Mouse (Mus musculus): ENCODE results near the gene Olfr1342. TPM values are rescaled to one million over a fixed set of nuclear protein-coding genes. Genes with fewer than 3 reads are reported as not detected.
A peak's percentile ranks its signal among the peaks of the same experiment; 100 is the strongest.

Gene Olfr1342
- polyA plus RNA-seq, 1 experiment from 2014 or later: not detected

DNA sequence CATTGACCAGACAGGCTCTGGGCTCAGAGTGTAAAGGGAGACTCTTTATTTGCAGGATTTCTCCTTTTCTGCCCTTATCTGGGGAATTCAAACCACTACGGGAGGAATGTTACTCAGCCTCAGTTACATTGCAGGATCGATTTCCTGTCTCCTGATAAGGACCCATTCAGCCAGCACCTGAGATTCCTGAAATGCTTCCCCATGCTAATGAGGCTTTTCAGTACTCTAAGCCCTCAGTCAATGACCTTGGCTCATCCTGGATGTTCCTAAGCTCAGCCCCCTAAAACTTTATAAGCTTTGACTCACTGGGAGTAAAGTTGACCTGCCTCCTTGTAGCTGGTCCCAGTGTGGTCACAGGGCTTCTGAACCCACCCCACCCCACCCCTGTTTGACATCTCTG, 5.5 kb downstream of the Olfr1342 start:
- Histone ChIP-seq H3K4me1 (replicated peaks) (peaks cover under 1% of the 10 kb centered on the region), H3K27me3 (no peaks in the 10 kb centered on the region), H3K9me3 (no peaks in the 10 kb centered on the region), H3K9ac (replicated peaks) (no peak overlapping the region), H3K27ac (no peak overlapping the region), H3K4me2 (no peak overlapping the region), H3K36me3 (no peaks in the 10 kb centered on the region), H3K4me3 (replicated peaks) (no peak overlapping the region)
- WGBS: 54% methylated on average over 2 of the region's 2 CpGs
- no peak for ATAC-seq (ENCODE audit: insufficient number of reproducible peaks, insufficient read depth, low FRiP score, low TSS enrichment, low read depth)

GRCm38 (mm10) chr4:118658652-118659051, 33.9 kb downstream of the Olfr1342 start, which contains the start of gene Olfr62:
Gene Olfr62 (plus strand): TSS chr4:118658952.
- Histone ChIP-seq H3K9ac (replicated peaks) (no peak within 1 kb of the TSS), H3K4me1 (replicated peaks) (no peaks in the 10 kb centered on the region), H3K4me2 (no peak within 1 kb of the TSS), H3K27me3 (peaks cover 6% of the 10 kb centered on the region; the same call in 1 of the 2 replicates), H3K9me3 (no peaks in the 10 kb centered on the region), H3K36me3 (no peaks in the 10 kb centered on the region), H3K4me3 (replicated peaks) (no peak within 1 kb of the TSS), H3K27ac (no peak within 1 kb of the TSS)
- no peak for ATAC-seq (ENCODE audit: insufficient number of reproducible peaks, insufficient read depth, low FRiP score, low TSS enrichment, low read depth)

DNA sequence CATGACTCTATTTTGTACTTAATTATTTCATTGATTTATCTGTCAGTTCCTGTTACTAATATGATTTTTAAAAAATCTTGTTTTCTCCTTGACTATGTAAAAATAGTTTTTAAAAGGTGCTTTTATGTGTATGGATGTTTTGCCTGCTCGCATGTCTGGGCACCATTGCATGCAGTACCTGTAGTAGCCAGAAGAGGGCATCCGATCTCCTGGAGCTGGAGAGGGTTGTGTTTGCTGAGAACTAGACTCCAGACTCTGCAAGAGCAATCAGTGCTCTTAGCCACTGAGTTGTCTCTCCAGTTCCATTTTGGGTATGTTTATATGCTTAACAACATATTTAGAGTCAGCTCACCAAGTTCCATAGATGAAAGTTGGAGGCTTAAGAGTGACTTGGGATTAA, 47.3 kb downstream of the Olfr1342 start:
- Histone ChIP-seq H3K9ac (replicated peaks) (no peak overlapping the region), H3K27ac (no peak overlapping the region), H3K36me3 (no peaks in the 10 kb centered on the region), H3K9me3 (no peaks in the 10 kb centered on the region), H3K4me2 (no peak overlapping the region), H3K4me3 (replicated peaks) (no peak overlapping the region), H3K4me1 (replicated peaks) (peaks cover 14% of the 10 kb centered on the region), H3K27me3 (no peaks in the 10 kb centered on the region; the same call in 1 of the 2 replicates)
- ATAC-seq (ENCODE audit: insufficient number of reproducible peaks, insufficient read depth, low FRiP score, low TSS enrichment, low read depth): no peak
- WGBS: 10% methylated on average over 2 of the region's 2 CpGs

DNA sequence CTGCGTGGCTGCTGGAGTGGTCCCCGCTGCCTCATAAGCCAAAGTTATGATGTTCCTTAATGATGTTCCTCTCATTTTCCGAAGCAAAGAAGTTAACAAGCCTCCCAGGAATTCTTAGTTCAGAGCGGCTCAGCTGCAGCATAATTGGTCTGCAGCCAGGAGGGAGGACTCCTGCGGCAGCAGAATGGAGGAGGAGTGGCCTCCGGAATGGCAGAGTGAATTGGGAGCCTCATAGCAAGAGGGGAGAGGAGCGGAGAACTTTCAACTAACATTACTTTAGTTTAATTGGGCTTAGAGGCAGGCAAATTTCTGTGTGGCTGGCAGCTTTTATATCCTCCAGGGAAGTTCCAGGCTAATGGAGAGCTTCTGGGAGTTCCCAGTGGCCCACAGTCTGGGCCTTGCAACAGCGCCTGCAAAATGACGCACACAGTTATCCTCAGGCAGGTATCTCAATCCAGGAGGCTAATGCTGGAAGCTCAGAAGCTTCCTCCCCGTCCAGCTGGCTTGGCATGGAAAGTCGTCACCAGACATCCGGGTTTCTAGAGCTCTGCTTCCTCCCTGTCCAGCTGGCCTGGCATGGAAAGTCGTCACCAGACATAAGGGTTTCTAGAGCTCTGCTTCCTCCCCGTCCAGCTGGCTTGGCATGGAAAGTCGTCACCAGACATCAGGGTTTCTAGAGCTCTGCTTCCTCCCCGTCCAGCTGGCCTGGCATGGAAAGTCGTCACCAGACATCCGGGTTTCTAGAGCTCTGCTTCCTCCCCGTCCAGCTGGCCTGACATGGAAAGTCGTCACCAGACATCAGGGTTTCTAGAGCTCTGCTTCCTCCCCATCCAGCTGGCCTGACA, 50.0 kb downstream of the Olfr1342 start:
- peak; percentile 61; the same call in 1 of the 2 replicates for ATAC-seq (ENCODE audit: insufficient number of reproducible peaks, insufficient read depth, low FRiP score, low TSS enrichment, low read depth)
- Histone ChIP-seq H3K4me2 (peak overlapping the region; percentile 33), H3K9ac (replicated peaks) (no peak overlapping the region), H3K27ac (peak overlapping the region; percentile 72), H3K27me3 (no peaks in the 10 kb centered on the region; the same call in 1 of the 2 replicates), H3K36me3 (no peaks in the 10 kb centered on the region), H3K4me3 (replicated peaks) (no peak overlapping the region), H3K9me3 (no peaks in the 10 kb centered on the region), H3K4me1 (replicated peaks) (peaks cover 14% of the 10 kb centered on the region)
- 33% methylated on average over 20 of the region's 20 CpGs for WGBS

Other genes with a start within 250 kb of the Olfr1342 start
- gene Mpl, start 235.2 kb downstream of the Olfr1342 start, polyA plus RNA-seq (2016; fragmentation: Nextera tagmentation; extraction: Ambion mirVana): 0.64 TPM in 2 replicates
- 16.6 and 18.4 TPM in 2 replicates for gene Tie1, start 202.7 kb downstream of the Olfr1342 start, polyA plus RNA-seq (2016; fragmentation: Nextera tagmentation; extraction: Ambion mirVana)
- gene 2610528J11Rik, start 165.8 kb downstream of the Olfr1342 start, polyA plus RNA-seq (2016; fragmentation: Nextera tagmentation; extraction: Ambion mirVana): 0.73 and 1.6 TPM in 2 replicates
- 0.58 and 1.2 TPM in 2 replicates for gene Tmem125, start 148.7 kb downstream of the Olfr1342 start, polyA plus RNA-seq (2016; fragmentation: Nextera tagmentation; extraction: Ambion mirVana)
- gene Cfap57, start 72.0 kb downstream of the Olfr1342 start, polyA plus RNA-seq (2016; fragmentation: Nextera tagmentation; extraction: Ambion mirVana): 0.23 and 0.45 TPM in 2 replicates
- gene Ebna1bp2, start 72.0 kb downstream of the Olfr1342 start, polyA plus RNA-seq (2016; fragmentation: Nextera tagmentation; extraction: Ambion mirVana): 158 and 159 TPM in 2 replicates
- not detected in 2 replicates for gene Olfr62, start 33.8 kb downstream of the Olfr1342 start, polyA plus RNA-seq (2016; fragmentation: Nextera tagmentation; extraction: Ambion mirVana)
- not detected in 2 replicates for gene Olfr1341, start 10.8 kb upstream of the Olfr1342 start, polyA plus RNA-seq (2016; fragmentation: Nextera tagmentation; extraction: Ambion mirVana)
- not detected in 2 replicates for gene Olfr1340, start 27.4 kb upstream of the Olfr1342 start, polyA plus RNA-seq (2016; fragmentation: Nextera tagmentation; extraction: Ambion mirVana)
- not detected in 2 replicates for gene Olfr1339, start 39.4 kb upstream of the Olfr1342 start, polyA plus RNA-seq (2016; fragmentation: Nextera tagmentation; extraction: Ambion mirVana)
- gene Olfr1338, start 66.0 kb upstream of the Olfr1342 start, polyA plus RNA-seq (2016; fragmentation: Nextera tagmentation; extraction: Ambion mirVana): not detected in 2 replicates
- not detected in 2 replicates for gene Olfr1337, start 89.8 kb upstream of the Olfr1342 start, polyA plus RNA-seq (2016; fragmentation: Nextera tagmentation; extraction: Ambion mirVana)
- not detected in 2 replicates for gene Olfr1335, start 117.2 kb upstream of the Olfr1342 start, polyA plus RNA-seq (2016; fragmentation: Nextera tagmentation; extraction: Ambion mirVana)
- gene Olfr1333, start 143.5 kb upstream of the Olfr1342 start, polyA plus RNA-seq (2016; fragmentation: Nextera tagmentation; extraction: Ambion mirVana): not detected in 2 replicates
- gene Olfr1331, start 171.9 kb upstream of the Olfr1342 start, polyA plus RNA-seq (2016; fragmentation: Nextera tagmentation; extraction: Ambion mirVana): not detected in 2 replicates
- gene Olfr1330, start 195.8 kb upstream of the Olfr1342 start, polyA plus RNA-seq (2016; fragmentation: Nextera tagmentation; extraction: Ambion mirVana): not detected in 2 replicates
- gene Olfr1329, start 224.7 kb upstream of the Olfr1342 start, polyA plus RNA-seq (2016; fragmentation: Nextera tagmentation; extraction: Ambion mirVana): not detected in 2 replicates
- not detected in 2 replicates for gene Olfr1328, start 245.9 kb upstream of the Olfr1342 start, polyA plus RNA-seq (2016; fragmentation: Nextera tagmentation; extraction: Ambion mirVana)